8 mouse cellular contexts compared by ENCODE assay signal in the genomic region with DNA sequence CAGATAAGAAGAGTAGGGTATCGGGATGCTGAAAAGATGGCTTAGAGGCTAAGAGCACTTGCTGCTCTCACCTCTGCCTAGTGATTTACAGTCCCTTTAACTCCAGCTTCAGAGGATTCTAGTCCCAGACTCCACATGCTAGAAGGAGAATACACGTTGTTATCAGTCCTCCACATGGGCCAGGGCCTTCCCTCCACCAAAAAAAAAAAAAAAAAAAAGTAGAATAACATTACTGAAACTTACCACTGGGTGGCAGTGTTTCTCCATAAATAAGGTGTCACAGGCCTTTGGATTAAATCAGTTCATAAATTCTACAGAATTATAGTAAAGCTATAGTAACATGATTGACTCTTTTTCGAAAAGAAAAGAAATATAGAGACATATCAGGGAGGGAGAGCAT. TPM values are rescaled to one million over a fixed set of nuclear protein-coding genes. Genes with fewer than 3 reads are reported as not detected.
DNase-seq lines count a peak whose midpoint lies in the region; ATAC-seq lines count a peak whose summit lies in the region.

No protein-coding gene starts in this region.

- peaks cover 12% of the 10 kb centered on the region for H3K4me1 ChIP-seq in liver, embryonic 11.5 days (replicated peaks; ENCODE audit: control insufficient read depth, insufficient read depth, low read length)
- H3K4me1 ChIP-seq in liver, embryonic 12.5 days: peaks cover 25% of the 10 kb centered on the region
- H3K4me1 ChIP-seq in forebrain, embryonic 16.5 days (replicated peaks; ENCODE audit: control insufficient read depth, insufficient read depth, low read length): peaks cover 9% of the 10 kb centered on the region

- no peaks in the 10 kb centered on the region for H3K36me3 ChIP-seq in liver, embryonic 11.5 days (ENCODE audit: control insufficient read depth, insufficient read depth, low read length)
- peaks cover 10% of the 10 kb centered on the region for H3K36me3 ChIP-seq in liver, embryonic 12.5 days
- no peaks in the 10 kb centered on the region for H3K36me3 ChIP-seq in forebrain, embryonic 16.5 days (ENCODE audit: control insufficient read depth, insufficient read depth)

- no peak overlapping the region for H3K27ac ChIP-seq in liver, embryonic 11.5 days (ENCODE audit: low read depth, low read length)
- no peak overlapping the region for H3K27ac ChIP-seq in liver, embryonic 12.5 days
- H3K27ac ChIP-seq in forebrain, embryonic 16.5 days (ENCODE audit: low read length): no peak overlapping the region

- H3K4me2 ChIP-seq in liver, embryonic 11.5 days: no peak overlapping the region
- no peak overlapping the region for H3K4me2 ChIP-seq in liver, embryonic 12.5 days
- H3K4me2 ChIP-seq in forebrain, embryonic 16.5 days (ENCODE audit: low read length): no peak overlapping the region

- no peaks in the 10 kb centered on the region for H3K9me3 ChIP-seq in liver, embryonic 11.5 days (ENCODE audit: control insufficient read depth, low read length)
- H3K9me3 ChIP-seq in liver, embryonic 12.5 days (replicated peaks): no peaks in the 10 kb centered on the region
- H3K9me3 ChIP-seq in forebrain, embryonic 16.5 days (ENCODE audit: control insufficient read depth, low read length): no peaks in the 10 kb centered on the region

- H3K27me3 ChIP-seq in liver, embryonic 11.5 days (replicated peaks; ENCODE audit: control insufficient read depth, insufficient read depth, low read length): 0 out of 2 replicates have a peak, but pooled peaks cover 2% of the 10 kb centered on the region
- 0 out of 2 replicates have a peak, but pooled peaks cover 5% of the 10 kb centered on the region for H3K27me3 ChIP-seq in liver, embryonic 12.5 days (replicated peaks)
- H3K27me3 ChIP-seq in forebrain, embryonic 16.5 days (replicated peaks; ENCODE audit: control insufficient read depth, insufficient read depth, low read length): no peaks in the 10 kb centered on the region

- ATAC-seq in liver, embryonic 11.5 days (replicated peaks; ENCODE audit: low FRiP score): 0 out of 2 replicates have a peak, but pooled peaks have one; percentile 24
- no peak for ATAC-seq in liver, embryonic 12.5 days
- 0 out of 2 replicates have a peak, but pooled peaks have one; percentile 34 for ATAC-seq in monocyte, adult 5-6 weeks (replicated peaks; ENCODE audit: insufficient number of reproducible peaks, low FRiP score, low TSS enrichment, poor library complexity, severe bottlenecking)
- ATAC-seq in forebrain, embryonic 16.5 days: no peak

- H3K9ac ChIP-seq in liver, embryonic 11.5 days (ENCODE audit: low read depth, low read length): no peak overlapping the region
- no peak overlapping the region for H3K9ac ChIP-seq in liver, embryonic 12.5 days
- H3K9ac ChIP-seq in forebrain, embryonic 16.5 days (replicated peaks; ENCODE audit: low read depth, low read length): no peak overlapping the region

- peak; percentile 18 for DNase-seq in adrenal gland, postnatal 10 days
- no peak for DNase-seq in adrenal gland, adult 8-10 months
- no peak for DNase-seq in liver, embryonic 11.5 days (ENCODE audit: low spot score)
- DNase-seq in embryo, embryonic 10.5 days (ENCODE audit: low spot score): peak; percentile 82
- DNase-seq in layer of hippocampus, postnatal 10 days (ENCODE audit: low spot score in 2 of 2): no peak

- 26% methylated on average over 3 of the region's 3 CpGs for WGBS in liver, embryonic 11.5 days
- WGBS in liver, embryonic 12.5 days (ENCODE audit: insufficient replicate concordance): 32% methylated on average over 3 of the region's 3 CpGs
- WGBS in forebrain, embryonic 16.5 days: 34% methylated on average over 3 of the region's 3 CpGs

- no peak overlapping the region for H3K4me3 ChIP-seq in liver, embryonic 11.5 days (ENCODE audit: low read depth, low read length)
- H3K4me3 ChIP-seq in liver, embryonic 12.5 days: no peak overlapping the region
- no peak overlapping the region for H3K4me3 ChIP-seq in forebrain, embryonic 16.5 days (replicated peaks; ENCODE audit: low read length)

RNA-seq across cellular contexts. Expression of gene Clspn, which starts 2.3 kb away (rescaled TPM):
- 1 to 10 TPM; 8.5 to 8.9 TPM for total RNA-seq in adrenal gland, postnatal 10 days (2021)
- 1 to 10 TPM in 3 of 4 experiments, under 1 TPM in 1; 0.44 to 1.8 (median 1.0) TPM for total RNA-seq in adrenal gland, adult 8-10 months (2022)
- 43.5 and 51.6 TPM in 2 replicates for polyA plus RNA-seq in liver, embryonic 11.5 days (2014; fragmentation: Nextera tagmentation; extraction: Ambion mirVana)
- polyA plus RNA-seq in liver, embryonic 12.5 days (2016; fragmentation: Nextera tagmentation; extraction: Ambion mirVana): 44.4 and 44.5 TPM in 2 replicates
- total RNA-seq in monocyte, adult 5-6 weeks (2017): 1.7 to 15.5 TPM (median 9.2 TPM) in 3 replicates
- 12.0 and 13.6 TPM in 2 replicates for polyA plus RNA-seq in forebrain, embryonic 16.5 days (2015; fragmentation: Nextera tagmentation; extraction: Ambion mirVana)
- total RNA-seq in layer of hippocampus, postnatal 10 days (2021): 1 to 10 TPM; 1.9 to 3.2 TPM

RNA-seq across cellular contexts. Expression of gene Ago4, which starts 21.2 kb away (rescaled TPM):
- 1 to 10 TPM; 4.0 to 6.4 TPM for total RNA-seq in adrenal gland, postnatal 10 days (2021)
- 1 to 10 TPM; 4.9 to 9.2 (median 7.6) TPM for total RNA-seq in adrenal gland, adult 8-10 months (2022)
- 0.29 and 0.30 TPM in 2 replicates for polyA plus RNA-seq in liver, embryonic 11.5 days (2014; fragmentation: Nextera tagmentation; extraction: Ambion mirVana)
- 0.23 and 0.37 TPM in 2 replicates for polyA plus RNA-seq in liver, embryonic 12.5 days (2016; fragmentation: Nextera tagmentation; extraction: Ambion mirVana)
- total RNA-seq in monocyte, adult 5-6 weeks (2017): 3.7 to 8.4 TPM (median 5.7 TPM) in 3 replicates
- 9.0 and 9.3 TPM in 2 replicates for polyA plus RNA-seq in forebrain, embryonic 16.5 days (2015; fragmentation: Nextera tagmentation; extraction: Ambion mirVana)
- total RNA-seq in layer of hippocampus, postnatal 10 days (2021): 1 to 10 TPM; 6.9 to 8.4 TPM

RNA-seq across cellular contexts. Expression of gene 5730409E04Rik, which starts 55.2 kb away (rescaled TPM):
- 10 to 100 TPM; 10.4 to 13.7 TPM for total RNA-seq in adrenal gland, postnatal 10 days (2021)
- total RNA-seq in adrenal gland, adult 8-10 months (2022): 10 to 100 TPM; 17.6 to 23.7 (median 20.0) TPM
- polyA plus RNA-seq in liver, embryonic 11.5 days (2014; fragmentation: Nextera tagmentation; extraction: Ambion mirVana): 0.40 and 0.71 TPM in 2 replicates
- 0.26 and 0.44 TPM in 2 replicates for polyA plus RNA-seq in liver, embryonic 12.5 days (2016; fragmentation: Nextera tagmentation; extraction: Ambion mirVana)
- 2.3 to 6.4 TPM (median 3.7 TPM) in 3 replicates for total RNA-seq in monocyte, adult 5-6 weeks (2017)
- 3.9 and 4.6 TPM in 2 replicates for polyA plus RNA-seq in forebrain, embryonic 16.5 days (2015; fragmentation: Nextera tagmentation; extraction: Ambion mirVana)
- total RNA-seq in layer of hippocampus, postnatal 10 days (2021): 10 to 100 TPM; 57.3 to 58.1 TPM

Comparison
In these comparisons a context has a peak if more than half of its experiments do, and no peak if none do; other contexts are left out.
1. DNase-seq: peak in adrenal gland, postnatal 10 days (single experiment) and embryo, embryonic 10.5 days (single experiment); none in adrenal gland, adult 8-10 months (single experiment), liver, embryonic 11.5 days (single experiment) and layer of hippocampus, postnatal 10 days (0 of 2).
2. ATAC-seq: peak in liver, embryonic 11.5 days (single experiment) and monocyte, adult 5-6 weeks (single experiment); none in liver, embryonic 12.5 days (single experiment) and forebrain, embryonic 16.5 days (single experiment).